20 mouse cellular contexts compared by ENCODE assay signal in the genomic region with DNA sequence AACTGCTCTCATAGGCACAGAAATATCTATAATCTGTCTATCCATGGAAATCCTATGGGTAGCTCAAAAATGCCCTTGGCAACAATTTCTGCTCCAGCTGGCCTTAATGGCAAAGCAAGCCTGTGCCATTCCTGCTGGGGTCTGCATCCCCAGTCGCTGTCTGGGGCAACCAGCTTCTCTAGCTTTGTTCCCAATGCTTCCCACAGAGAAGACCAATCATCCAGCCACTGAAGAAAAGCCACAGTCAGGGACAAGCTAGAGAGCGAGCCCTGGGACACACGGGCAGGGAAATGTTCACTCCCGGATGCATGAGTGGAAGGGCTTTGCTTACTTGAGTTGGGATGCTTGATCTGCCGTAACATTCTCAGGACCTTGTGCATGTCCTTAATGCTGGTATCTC. TPM values are rescaled to one million over a fixed set of nuclear protein-coding genes. Genes with fewer than 3 reads are reported as not detected.
DNase-seq lines count a peak whose midpoint lies in the region; ATAC-seq and TF ChIP-seq lines count a peak whose summit lies in the region.
"Had no signal": no experiment of that assay in that cellular context is flagged by ENCODE, and none has a peak within 500 bp of the region (broad histone marks: within the 10 kb centered on the region; RNA-seq: fewer than 3 reads in every experiment).

No protein-coding gene starts in this region.

- no peak overlapping the region for H3K27ac ChIP-seq in hindbrain, embryonic 14.5 days
- no peak overlapping the region for H3K27ac ChIP-seq in hindbrain, embryonic 10.5 days
- H3K27ac ChIP-seq in bone marrow macrophage, adult 2 months (ENCODE audit: insufficient read depth, low read depth, low read length): peak overlapping the region; percentile 24; the same call in 1 of the 2 replicates
- H3K27ac ChIP-seq in macrophage: peak overlapping the region; percentile 41
- H3K27ac ChIP-seq: embryonic facial prominence, embryonic 15.5 days; forebrain, embryonic 10.5 days; heart, adult 2 months; heart, embryonic 15.5 days; intestine, embryonic 15.5 days had no signal

- TF ChIP-seq CTCF in bone marrow macrophage, adult 2 months (IDR thresholded peaks at IDR 0.05; ENCODE audit: low read depth, low read length): no peak

- no peak for DNase-seq in hindbrain, embryonic 14.5 days (ENCODE audit: low spot score)
- DNase-seq in hindbrain, embryonic 10.5 days (ENCODE audit: low spot score): no peak
- peak; percentile 48 for DNase-seq in left cerebral cortex, postnatal 4 days
- DNase-seq in left cerebral cortex, postnatal 25 days (ENCODE audit: low spot score in 2 of 2): no peak
- DNase-seq: cerebellum, adult 2 months; embryo, embryonic 11 days; heart, postnatal 14 days had no signal

- H3K36me3 ChIP-seq in hindbrain, embryonic 14.5 days (replicated peaks; ENCODE audit: control insufficient read depth, insufficient read depth): no peaks in the 10 kb centered on the region; the same call in 1 of the 2 replicates
- peaks cover 55% of the 10 kb centered on the region for H3K36me3 ChIP-seq in hindbrain, embryonic 10.5 days
- peaks cover 62% of the 10 kb centered on the region for H3K36me3 ChIP-seq in macrophage (ENCODE audit: inconsistent target)

- peak; percentile 29; the same call in 1 of the 2 replicates for ATAC-seq in hindbrain, embryonic 14.5 days (ENCODE audit: low FRiP score)
- ATAC-seq: activated CD4-positive, CD25-positive, alpha-beta regulatory T cell, adult 4 months; forebrain, embryonic 14.5 days; intestine, embryonic 15.5 days; Patski had no signal

- H3K79me2 ChIP-seq in macrophage (ENCODE audit: inconsistent target): peaks cover 34% of the 10 kb centered on the region; the same call in 1 of the 2 replicates

- no peak overlapping the region for H3K4me2 ChIP-seq in hindbrain, embryonic 14.5 days (replicated peaks)
- H3K4me2 ChIP-seq: embryonic facial prominence, embryonic 15.5 days; heart, embryonic 11.5 days; heart, embryonic 15.5 days; intestine, embryonic 15.5 days had no signal

- no peaks in the 10 kb centered on the region for H3K4me1 ChIP-seq in hindbrain, embryonic 14.5 days (replicated peaks; ENCODE audit: control insufficient read depth, insufficient read depth, low read length)
- no peaks in the 10 kb centered on the region for H3K4me1 ChIP-seq in hindbrain, embryonic 10.5 days (replicated peaks)
- H3K4me1 ChIP-seq in bone marrow macrophage, adult 2 months (ENCODE audit: control insufficient read depth, insufficient read depth, low read length): peaks cover 51% of the 10 kb centered on the region
- H3K4me1 ChIP-seq: forebrain, embryonic 10.5 days; heart, embryonic 15.5 days; intestine, embryonic 15.5 days had no signal

- intact Hi-C loops in left cerebral cortex, postnatal 4 days (cut with DNase I): no loop called here
- intact Hi-C loops in left cerebral cortex, postnatal 25 days (cut with DNase I): no loop called here

- no peak overlapping the region for H3K4me3 ChIP-seq in hindbrain, embryonic 14.5 days (replicated peaks; ENCODE audit: low read length)
- H3K4me3 ChIP-seq in hindbrain, embryonic 10.5 days: no peak overlapping the region
- no peak overlapping the region for H3K4me3 ChIP-seq in bone marrow macrophage, adult 2 months (ENCODE audit: insufficient read depth, low read length)
- no peak overlapping the region for H3K4me3 ChIP-seq in macrophage (ENCODE audit: inconsistent target)
- H3K4me3 ChIP-seq: embryonic facial prominence, embryonic 15.5 days; erythroblast, embryonic 14.5 days; forebrain, embryonic 10.5 days; heart, adult 2 months; heart, embryonic 15.5 days; intestine, embryonic 15.5 days had no signal

- 66% methylated on average over 5 of the region's 5 CpGs for WGBS in hindbrain, embryonic 14.5 days
- WGBS in hindbrain, embryonic 10.5 days: 78% methylated on average over 5 of the region's 5 CpGs
- WGBS in macrophage (ENCODE audit: missing documents): 97% methylated on average over 5 of the region's 5 CpGs

- TF ChIP-seq POLR2A in bone marrow macrophage, adult 2 months (IDR thresholded peaks at IDR 0.05; ENCODE audit: borderline replicate concordance, low read depth, low read length): no peak

- no peaks in the 10 kb centered on the region for H3K9me3 ChIP-seq in hindbrain, embryonic 14.5 days (ENCODE audit: control insufficient read depth, low read length)
- H3K9me3 ChIP-seq in hindbrain, embryonic 10.5 days: peaks cover 7% of the 10 kb centered on the region
- H3K9me3 ChIP-seq: embryonic facial prominence, embryonic 15.5 days; heart, embryonic 15.5 days; intestine, embryonic 15.5 days had no signal

- H3K27me3 ChIP-seq in hindbrain, embryonic 14.5 days (ENCODE audit: control insufficient read depth, insufficient read depth, low read length): no peaks in the 10 kb centered on the region
- H3K27me3 ChIP-seq in hindbrain, embryonic 10.5 days (ENCODE audit: insufficient read depth, poor library complexity, severe bottlenecking): no peaks in the 10 kb centered on the region
- H3K27me3 ChIP-seq: CH12.LX; embryonic facial prominence, embryonic 15.5 days; heart, embryonic 15.5 days; intestine, embryonic 15.5 days; Patski had no signal

- no peak overlapping the region for H3K9ac ChIP-seq in hindbrain, embryonic 14.5 days
- H3K9ac ChIP-seq: embryonic facial prominence, embryonic 15.5 days; heart, embryonic 15.5 days; intestine, embryonic 15.5 days had no signal

RNA-seq across cellular contexts. Expression of a gene that starts 32.4 kb away (rescaled TPM):
- polyA plus RNA-seq in hindbrain, embryonic 14.5 days (2014; fragmentation: Nextera tagmentation; extraction: Ambion mirVana): 17.3 and 18.8 TPM in 2 replicates
- polyA plus RNA-seq in hindbrain, embryonic 10.5 days (2016; fragmentation: Nextera tagmentation; extraction: Ambion mirVana): 2.7 and 3.6 TPM in 2 replicates
- 10 to 100 TPM; 34.3 to 34.8 TPM for total RNA-seq in left cerebral cortex, postnatal 4 days (2021)
- 10 to 100 TPM; 15.2 to 17.4 TPM for total RNA-seq in left cerebral cortex, postnatal 25 days (2021)
- 55.9 and 64.3 TPM in 2 replicates for polyA plus RNA-seq in bone marrow macrophage, adult 2 months (2012; ENCODE audit: insufficient read depth, insufficient read length, missing spikeins)
- 1,000 to 10,000 TPM in 8 of 26 experiments, 100 to 1,000 TPM in 18; 205 to 2,656 (median 727) TPM for total RNA-seq in macrophage (2018; cell fraction: chromatin; rRNA removed)
- 100 to 1,000 TPM; 160 to 731 (median 322) TPM for total RNA-seq in macrophage (2018; cell fraction: cytosol; rRNA removed)
- total RNA-seq in macrophage (2018; cell fraction: nucleus; rRNA removed): 1,000 to 10,000 TPM in 2 of 26 experiments, 100 to 1,000 TPM in 24; 291 to 1,224 (median 585) TPM
- 100 to 236 TPM (median 160 TPM) in 3 replicates for polyA plus RNA-seq in macrophage (2018)

Comparison
In these comparisons a context has a peak if more than half of its experiments do, and no peak if none do; other contexts are left out.
1. H3K27ac ChIP-seq: peak in bone marrow macrophage, adult 2 months (single experiment) and macrophage (single experiment); none in hindbrain, embryonic 14.5 days (single experiment) and hindbrain, embryonic 10.5 days (single experiment).